Mouse (Mus musculus) layer of hippocampus, postnatal 25 days (tissue): ENCODE measurements around the gene Rps7. TPM values are rescaled to one million over a fixed set of nuclear protein-coding genes. Genes with fewer than 3 reads are reported as not detected.

ENCODE experiments used
- DNase-seq, 2 experiments: peaks; one replicate each; pipeline ENCODE4 v3.0.0; 2022; ENCODE audit warnings: mixed read lengths in 2 of 2, low spot score in 1 of 2; ENCODE audit errors: extremely low spot score in 1 of 2
- microRNA-seq, 2 experiments: library from miRNA; unstranded; fragments of <30 nt; microRNA quantifications; one replicate each; pipeline ENCODE4 v1.2.0; 2021
- total RNA-seq, 2 experiments: library from RNA; stranded (reverse); gene quantifications; 2 replicates each; pipeline ENCODE4 v1.2.3; 2021

Rps7 gene
- total RNA-seq, 2 experiments from 2014 or later, result 257 to 314 TPM

DNA sequence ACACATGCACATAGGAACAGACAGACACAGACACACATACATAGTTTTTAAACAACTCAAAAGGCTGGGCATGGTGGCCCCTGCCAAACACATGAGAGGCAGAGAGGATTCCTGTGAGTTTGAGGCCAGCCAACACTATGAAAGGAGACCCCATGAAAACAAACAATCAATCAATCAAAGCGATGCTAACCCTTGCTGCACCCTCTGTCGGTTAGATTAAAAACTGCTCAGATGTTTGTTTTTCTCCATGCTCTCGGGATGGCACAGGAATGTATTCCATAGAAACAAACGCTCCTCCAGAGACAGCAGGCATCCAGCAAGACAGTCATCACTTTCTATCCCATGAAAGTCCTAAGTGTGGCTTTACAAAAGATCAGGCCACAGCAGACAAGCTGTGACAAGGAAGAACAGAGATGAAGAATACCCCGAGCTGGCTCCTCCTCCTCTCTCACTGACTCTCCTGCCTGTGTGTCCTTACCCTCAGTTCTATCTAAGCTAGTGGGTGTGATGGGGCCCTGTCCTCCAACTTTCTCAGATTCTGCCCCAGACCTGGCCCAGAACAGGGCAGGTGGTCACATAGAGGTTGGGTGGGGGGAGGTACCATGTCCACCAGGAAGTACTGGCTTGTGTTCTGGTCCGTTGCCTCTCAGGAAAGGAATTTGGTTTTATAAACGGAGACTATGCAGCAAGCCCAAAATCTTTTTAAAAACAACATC lies 14.1 kb downstream of the Rps7 start:
- no peak for DNase-seq

DNA sequence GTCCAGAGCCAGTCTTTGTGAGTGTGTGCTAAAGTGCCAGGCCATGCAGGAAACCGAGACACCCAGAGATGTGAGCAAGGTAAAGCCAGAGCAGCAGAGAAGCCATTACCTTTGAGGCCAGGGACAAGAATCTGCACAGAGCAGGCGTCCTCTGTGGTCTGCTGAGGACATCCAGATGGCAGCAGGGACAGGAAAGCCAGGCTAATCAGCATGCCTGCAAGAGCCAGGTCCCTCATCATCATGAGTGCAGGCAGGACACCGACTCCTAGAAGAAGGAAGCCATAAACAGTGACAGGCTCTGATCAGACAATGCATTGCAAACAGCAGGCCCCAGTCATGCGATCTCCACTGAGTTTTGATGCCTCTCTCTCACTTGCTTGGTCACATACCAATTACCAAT lies 18.5 kb downstream of the Rps7 start:
- no peak for DNase-seq

DNA sequence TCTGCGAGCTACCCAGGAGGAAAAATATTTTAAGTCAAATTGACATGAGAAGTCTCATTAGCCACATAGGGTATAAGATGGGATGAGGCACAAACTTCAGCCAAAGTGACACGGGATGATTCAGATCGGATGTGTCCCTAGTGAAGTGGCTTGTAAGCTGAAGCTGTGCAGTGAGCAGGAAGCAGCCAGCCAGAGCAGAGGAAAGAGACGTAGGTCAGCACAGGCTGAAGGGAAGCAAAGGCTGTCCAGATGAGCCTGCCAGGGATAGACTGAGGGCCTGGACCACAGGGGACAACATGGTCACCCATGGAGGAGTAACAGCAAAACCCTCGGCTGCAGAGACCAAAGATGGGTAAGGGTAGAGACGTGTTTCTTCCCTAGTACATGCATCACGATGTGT lies 21.4 kb downstream of the Rps7 start:
- DNase-seq, result no peak

DNA sequence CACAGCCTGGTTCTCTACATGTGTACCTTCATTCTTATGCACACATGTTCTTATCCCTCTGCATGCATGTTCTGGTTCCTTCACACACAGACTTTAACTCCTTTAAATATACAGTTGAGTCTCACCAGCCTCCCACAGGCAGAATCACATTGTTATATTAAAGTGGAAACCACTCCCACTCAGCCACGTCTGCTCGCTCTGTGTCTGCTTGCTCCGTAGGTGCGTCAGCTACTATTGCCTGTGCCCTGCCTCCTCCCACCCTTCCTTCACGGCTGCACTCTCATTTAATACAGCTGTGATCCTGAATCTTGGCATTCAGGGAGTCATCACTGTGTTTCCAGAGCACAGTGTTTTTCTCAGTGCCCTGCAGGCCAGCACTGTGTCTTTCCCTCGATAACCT lies 23.4 kb downstream of the Rps7 start:
- DNase-seq, result no peak

DNA sequence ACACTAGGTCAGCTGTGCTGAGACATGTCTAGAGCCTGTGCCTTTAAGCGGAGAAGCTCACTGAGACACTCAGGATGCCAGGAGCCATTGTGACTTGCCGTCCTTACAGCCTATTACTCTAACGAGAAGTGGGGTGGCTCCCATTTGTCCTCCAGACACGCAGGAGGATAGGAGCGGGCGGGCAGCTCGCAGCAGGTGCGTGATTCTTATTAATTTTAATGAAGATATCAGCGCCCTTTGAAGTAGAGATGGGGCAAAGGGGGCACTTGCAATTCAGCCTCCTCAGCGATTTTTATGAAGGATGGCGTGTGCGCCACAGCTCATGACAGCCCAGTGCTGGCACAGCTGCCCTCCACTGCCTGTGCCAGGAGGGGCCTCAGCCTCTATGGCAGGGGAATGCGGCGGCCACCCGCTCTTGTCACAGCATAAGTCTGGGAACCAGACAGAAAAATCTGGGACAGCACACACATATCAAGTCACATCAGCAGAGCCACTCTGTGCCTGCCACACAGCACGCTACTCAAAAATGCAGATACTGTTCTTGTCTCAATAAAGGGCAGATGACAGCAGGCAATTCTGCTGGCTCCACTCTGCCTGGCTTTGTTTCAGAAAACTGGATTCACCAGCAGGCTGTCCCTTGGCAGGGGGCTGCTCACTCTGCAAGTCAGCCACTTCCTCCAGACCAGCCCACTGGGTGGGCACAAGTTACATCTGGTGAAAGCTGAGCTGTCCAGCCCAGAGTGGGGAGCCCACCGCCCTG lies 28.0 kb downstream of the Rps7 start:
- DNase-seq, result peak; percentile 38 to 51

DNA sequence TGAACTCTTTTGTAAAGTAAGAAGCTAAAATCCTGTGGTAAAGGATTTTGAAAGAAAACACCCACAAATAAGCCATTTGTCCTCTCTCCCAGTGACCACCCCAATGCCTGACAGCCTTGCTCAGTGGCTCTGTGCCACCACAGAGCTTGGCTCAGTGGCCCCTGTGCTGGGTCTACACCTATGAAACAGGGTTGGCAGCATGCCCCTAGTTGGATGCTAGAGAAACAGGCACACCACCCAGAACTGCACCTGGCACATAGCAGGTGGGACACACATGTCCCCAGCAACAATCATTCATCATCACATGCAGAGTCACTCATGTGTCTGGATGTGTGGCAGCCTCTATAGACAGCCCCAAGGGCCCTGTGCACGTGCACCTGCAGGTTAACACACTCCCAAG lies 32.3 kb downstream of the Rps7 start:
- DNase-seq, result no peak

DNA sequence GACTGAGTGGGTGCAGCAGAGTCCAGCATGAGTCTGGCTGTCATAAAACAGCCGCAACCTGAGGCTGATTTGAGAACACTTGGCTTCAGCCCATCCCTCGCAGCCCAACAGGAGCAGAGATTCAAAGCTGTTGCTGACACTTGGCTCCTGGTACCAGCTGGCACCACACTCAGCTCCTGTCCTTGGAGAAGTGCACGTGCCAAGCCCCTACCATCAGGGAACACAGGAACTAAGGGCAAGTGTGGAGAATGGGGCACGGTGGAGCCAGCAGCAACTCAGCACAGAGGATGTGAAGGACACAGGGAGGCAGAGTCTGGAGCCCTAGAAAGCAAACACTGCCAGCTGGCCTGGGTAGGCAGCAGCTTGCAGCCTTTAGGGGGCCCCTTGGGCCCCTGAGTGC lies 33.5 kb downstream of the Rps7 start:
- DNase-seq, result no peak

DNA sequence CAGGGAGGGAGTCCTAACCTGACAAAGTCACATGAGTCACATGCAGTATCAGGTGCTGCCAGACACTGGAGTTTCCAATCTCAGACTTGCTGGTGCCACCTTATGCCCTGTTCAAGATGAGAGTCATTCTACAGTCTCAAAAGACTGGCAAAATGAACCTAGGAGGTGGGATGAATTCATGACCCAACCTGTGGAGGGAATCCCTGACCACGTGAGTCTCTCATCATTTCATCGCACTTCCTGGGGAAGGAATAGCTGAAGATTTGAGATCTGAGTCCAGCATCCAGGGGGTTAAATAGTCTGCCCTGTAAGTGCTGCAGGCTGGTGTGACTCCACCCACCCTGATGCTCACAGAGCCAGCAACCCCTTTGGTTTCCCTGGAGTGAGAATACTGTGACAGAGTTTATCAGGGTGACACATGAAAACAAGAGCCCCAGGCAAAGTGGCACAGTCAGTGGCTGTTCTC lies 37.2 kb downstream of the Rps7 start:
- no peak for DNase-seq

DNA sequence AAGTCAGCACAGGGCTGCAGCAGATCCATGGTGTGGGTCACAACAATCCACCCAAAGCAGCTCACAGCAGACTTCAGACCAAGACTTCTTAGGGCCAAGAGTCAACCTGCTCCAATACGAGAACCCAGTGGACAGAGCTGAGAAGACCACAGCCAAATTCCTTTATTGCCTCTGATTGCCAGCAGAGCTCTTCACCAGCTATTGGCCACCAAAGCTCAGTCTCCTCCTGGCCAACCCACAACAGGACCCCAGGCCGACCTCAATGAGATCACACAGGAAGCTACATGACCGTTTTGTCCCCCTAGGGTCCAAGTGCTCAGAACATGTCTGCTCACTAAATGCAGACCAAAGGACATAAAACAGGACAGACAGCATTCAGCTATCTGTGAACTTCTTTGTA lies 37.6 kb downstream of the Rps7 start:
- no peak for DNase-seq

DNA sequence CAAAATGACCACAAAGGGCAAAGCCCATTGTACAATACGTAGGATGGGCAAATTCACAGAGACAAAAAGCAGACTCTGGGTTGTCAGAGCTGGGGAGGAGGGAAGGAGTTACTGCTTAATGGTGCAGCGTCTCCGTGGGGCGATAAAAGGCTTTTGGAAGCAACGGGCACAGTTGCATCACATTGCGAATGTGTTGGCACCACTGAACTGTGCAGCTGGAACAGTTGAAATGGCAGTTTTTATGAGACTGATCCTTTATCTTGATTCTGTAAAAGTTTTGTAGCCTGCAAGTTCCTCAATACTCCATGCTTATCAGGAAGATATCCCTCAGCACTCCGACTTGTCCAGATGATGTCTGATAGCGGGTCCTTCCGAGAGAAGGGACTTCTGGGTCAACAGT lies 38.1 kb downstream of the Rps7 start:
- no peak for DNase-seq

DNA sequence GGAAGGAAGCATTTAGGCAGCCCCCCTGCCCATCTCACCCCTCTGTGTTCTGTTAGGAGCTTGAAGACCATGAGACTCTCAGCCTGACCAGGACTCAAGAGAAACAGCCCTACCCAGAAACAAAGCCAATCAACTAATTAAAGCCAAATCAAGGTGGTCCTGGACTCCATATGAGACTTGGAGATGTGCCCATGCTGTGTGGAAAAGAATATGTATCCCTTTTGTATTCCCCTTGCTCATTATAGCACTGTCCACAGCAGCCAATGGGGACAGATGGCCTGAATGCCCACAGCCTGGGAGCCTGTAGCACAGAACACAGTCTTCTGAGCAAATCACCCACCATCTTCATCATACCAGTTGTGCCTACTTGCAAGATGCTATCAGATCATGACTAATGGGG lies 38.9 kb downstream of the Rps7 start:
- no peak for DNase-seq

DNA sequence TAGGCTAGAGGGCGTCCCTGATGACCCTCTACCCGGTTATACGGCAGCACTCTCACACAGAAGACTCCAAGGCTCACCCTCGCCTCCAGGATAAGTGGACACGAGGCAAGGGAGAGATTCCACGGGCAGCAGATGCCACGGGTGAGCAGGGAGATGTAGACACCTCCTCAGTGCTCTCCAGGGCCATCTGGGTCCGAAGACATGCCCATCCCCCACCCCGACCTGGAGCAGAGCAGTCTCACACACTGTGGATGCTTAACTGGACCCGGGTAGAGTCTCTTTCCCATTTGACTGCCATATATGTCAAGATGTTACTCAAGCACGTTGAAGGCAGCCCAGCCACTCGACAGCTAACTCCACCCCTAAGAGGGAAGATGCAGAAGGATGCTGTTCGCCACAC lies 45.3 kb downstream of the Rps7 start:
- DNase-seq, result no peak

DNA sequence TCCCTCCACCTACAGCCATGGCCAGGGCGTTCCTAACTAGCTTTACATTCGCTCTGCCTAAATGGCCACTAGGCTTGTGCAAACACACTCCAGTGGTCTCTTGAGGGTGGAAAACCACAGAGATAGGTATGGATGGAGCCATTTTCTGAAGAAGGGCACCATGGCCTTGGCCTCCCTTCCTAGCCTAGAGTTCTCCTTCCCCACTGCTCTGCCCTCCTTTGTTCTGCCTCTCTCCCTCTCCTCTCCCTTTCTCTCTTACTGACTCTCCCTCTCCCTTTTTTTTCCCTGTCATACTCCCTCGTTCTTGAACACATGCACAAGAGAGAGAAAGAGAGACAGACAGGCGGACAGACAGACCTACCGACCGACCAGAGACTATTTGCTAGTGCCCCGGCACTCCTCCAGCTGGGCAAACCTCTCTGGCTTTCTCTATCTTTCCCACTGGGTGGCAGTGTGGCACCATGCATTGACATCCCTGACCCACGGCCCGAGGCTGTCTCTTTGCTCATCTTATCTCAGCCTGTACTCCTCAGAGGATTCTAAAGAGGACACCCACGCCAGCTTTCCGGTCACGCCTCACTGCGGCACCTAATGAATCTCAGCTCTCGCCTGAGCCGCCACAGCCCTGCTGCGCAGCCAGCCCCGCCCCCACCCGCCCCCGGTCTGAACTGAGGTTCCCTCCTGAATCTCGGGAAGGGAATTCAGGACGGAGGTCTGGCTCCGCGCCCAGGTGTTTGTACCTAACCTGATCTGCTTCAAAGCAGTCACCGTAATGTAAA lies 46.5 kb downstream of the Rps7 start:
- peak; percentile 75 to 84 for DNase-seq

DNA sequence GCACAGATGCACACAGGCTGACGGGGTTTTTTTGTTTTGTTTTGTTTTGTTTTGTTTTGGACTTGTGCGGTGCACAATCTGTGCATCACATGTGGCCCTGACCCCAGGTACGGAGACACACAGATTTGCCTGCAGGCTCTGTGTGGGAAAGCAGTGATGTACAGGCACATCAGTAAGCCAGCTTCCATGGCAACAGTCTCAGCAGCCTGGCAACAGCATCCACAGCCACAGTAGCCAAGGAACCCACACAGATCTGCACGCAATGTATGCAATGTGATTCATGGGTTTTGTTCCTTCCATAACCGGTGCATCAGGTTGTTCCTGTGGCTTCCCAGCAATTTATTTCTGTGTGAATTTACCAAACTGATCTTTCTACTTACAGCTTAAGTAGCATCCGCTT lies 47.8 kb downstream of the Rps7 start:
- DNase-seq, result peak; percentile 36 to 53

DNA sequence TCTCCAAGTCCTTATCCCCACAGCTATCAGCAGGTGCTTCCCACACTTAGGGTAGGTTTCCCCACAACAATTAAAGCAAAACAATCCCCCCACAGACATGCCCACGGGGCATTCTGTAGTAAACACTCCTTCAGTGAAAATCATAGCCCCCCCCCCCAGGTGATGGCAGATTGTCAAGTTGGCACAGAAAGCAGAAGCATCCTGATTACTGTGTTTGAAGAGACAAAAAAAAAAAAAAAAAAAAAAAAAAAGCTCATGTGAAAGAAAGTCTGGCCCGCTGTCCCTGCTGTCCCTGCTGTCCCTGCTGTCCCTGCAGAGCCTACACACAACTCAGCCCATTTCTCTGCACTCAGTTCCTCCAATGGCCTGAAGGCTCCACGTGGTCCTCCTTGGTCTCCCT lies 51.7 kb downstream of the Rps7 start:
- DNase-seq, result no peak

DNA sequence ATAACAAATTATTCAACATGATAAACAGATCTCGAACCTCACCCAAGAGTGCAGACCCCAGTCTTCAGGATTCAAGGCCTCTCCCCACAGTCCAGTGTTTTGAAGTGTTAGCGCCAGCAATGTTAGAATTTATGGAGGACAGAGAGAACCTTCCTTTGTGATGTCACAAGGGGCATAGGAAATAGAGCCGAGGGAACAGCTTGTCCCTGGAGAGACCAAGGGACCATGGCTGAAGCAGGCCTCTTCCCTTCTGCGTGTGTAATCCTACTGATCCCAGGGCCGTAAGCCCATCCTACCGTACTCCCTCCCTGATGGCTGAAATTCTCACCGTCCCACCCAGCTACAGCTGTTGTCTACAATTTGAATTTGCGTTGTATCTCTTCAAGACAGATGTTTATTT lies 53.3 kb downstream of the Rps7 start, which contains the start of gene Allc:
TSS of gene Allc (minus strand) at position 101 of the 400 bp plus-strand sequence.
- DNase-seq, result no peak

Small RNA genes lying within 50 kb of the gene (microRNA-seq; reads per million reads assigned to microRNA genes)
- gene Mir6937, result 0.18 to 1.00 reads per million in 2 experiments

Other genes starting within 250 kb of the Rps7 start
- under 1 TPM; 0.25 to 0.52 TPM for gene Dcdc2c, start 83.6 kb downstream of the Rps7 start, total RNA-seq
- gene Allc, start 53.4 kb downstream of the Rps7 start, total RNA-seq, result under 1 TPM; 0.44 to 0.45 TPM
- under 1 TPM; 0.42 to 0.69 TPM for gene Colec11, start 12.6 kb downstream of the Rps7 start, total RNA-seq
- gene Rnaseh1, start 13.6 kb upstream of the Rps7 start, total RNA-seq, result 10 to 100 TPM; 12.0 to 16.9 TPM
- gene Adi1, start 39.3 kb upstream of the Rps7 start, total RNA-seq, result 10 to 100 TPM; 29.7 to 35.0 TPM
- gene Trappc12, start 114.5 kb upstream of the Rps7 start, total RNA-seq, result 10 to 100 TPM; 57.9 to 59.4 TPM
- gene Eipr1, start 115.8 kb upstream of the Rps7 start, total RNA-seq, result 10 to 100 TPM; 48.8 to 52.1 TPM